ENCODE assay signal across 13 mouse cellular contexts in the genomic region with DNA sequence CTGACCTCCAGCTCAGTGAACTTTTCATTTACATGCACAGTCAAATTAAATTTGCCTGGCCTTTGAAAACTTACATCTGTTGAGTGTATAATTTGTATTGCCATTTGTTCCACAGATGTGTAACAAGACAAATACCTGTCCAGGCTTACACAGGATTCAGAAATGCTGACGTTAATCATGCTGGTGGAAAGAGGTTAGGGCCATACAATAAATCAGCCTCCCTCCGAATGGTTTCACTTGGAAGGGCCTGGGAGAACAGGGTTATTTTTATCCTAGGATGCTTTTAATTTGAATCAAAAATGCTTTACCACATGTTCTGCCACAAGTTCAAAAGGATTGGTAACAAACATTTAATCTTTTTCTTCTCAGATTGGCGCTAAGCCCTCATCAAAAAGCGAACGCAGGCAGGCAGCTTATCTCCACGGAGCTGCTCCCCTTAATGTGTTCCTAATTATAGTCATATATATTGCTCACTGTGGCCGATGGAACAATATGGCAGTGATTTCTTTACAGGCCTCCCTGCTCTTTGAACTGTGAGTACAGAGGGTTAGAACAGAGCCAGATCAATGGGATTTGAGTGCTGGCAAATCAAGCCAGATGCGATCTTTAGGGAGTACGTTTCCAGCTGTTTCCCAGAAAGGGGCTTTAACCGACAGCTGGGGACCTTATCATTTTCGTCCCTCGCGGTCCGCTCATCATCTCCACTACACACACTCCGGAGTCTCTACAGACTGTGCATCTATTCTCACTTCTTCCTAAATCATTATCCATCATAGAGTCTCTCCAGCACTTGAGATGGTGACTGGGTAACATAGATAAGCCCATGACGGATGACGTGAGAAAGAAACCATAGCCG.
DNase-seq lines count a peak whose midpoint lies in the region; ATAC-seq and TF ChIP-seq lines count a peak whose summit lies in the region.
"Had no signal": no experiment of that assay in that cellular context is flagged by ENCODE, and none has a peak within 500 bp of the region (broad histone marks: within the 10 kb centered on the region; RNA-seq: fewer than 3 reads in every experiment).

No protein-coding gene starts in this region.

- H3K27ac ChIP-seq in heart, embryonic 10.5 days, result 0 out of 2 replicates have a peak overlapping the region, but pooled peaks have one; percentile 7
- no peak overlapping the region for H3K27ac ChIP-seq in lung, postnatal 0 days (ENCODE audit: low read length)
- 0 out of 2 replicates have a peak overlapping the region, but pooled peaks have one; percentile 26 for H3K27ac ChIP-seq in hindbrain, embryonic 14.5 days
- no peak overlapping the region for H3K27ac ChIP-seq in neural tube, embryonic 13.5 days (replicated peaks)

- no peak for DNase-seq in heart, embryonic 10.5 days (ENCODE audit: low spot score)
- DNase-seq in heart, postnatal 10 days, result no peak
- DNase-seq in lung, postnatal 0 days (ENCODE audit: low spot score), result no peak
- DNase-seq in lung, postnatal 4 days, result no peak
- no peak for DNase-seq in hindbrain, embryonic 14.5 days (ENCODE audit: low spot score)
- DNase-seq in thymus, postnatal 25 days, result no peak
- DNase-seq in left cerebral cortex, postnatal 10 days (ENCODE audit: extremely low spot score in 1 of 2, low spot score in 2 of 2), result no peak
- DNase-seq: adrenal gland, adult 8-10 months; cerebellum, adult 8-10 months; kidney, adult 9 months; lung, postnatal 10 days; right cerebral cortex, postnatal 4 days had no signal

- H3K9ac ChIP-seq in lung, postnatal 0 days (replicated peaks; ENCODE audit: low read depth), result no peak overlapping the region
- H3K9ac ChIP-seq in hindbrain, embryonic 14.5 days, result no peak overlapping the region
- H3K9ac ChIP-seq in neural tube, embryonic 13.5 days, result no peak overlapping the region

- no peaks in the 10 kb centered on the region for H3K27me3 ChIP-seq in heart, embryonic 10.5 days (ENCODE audit: insufficient read depth, poor library complexity, severe bottlenecking)
- H3K27me3 ChIP-seq in lung, postnatal 0 days (replicated peaks; ENCODE audit: insufficient read depth, low read length), result no peaks in the 10 kb centered on the region
- H3K27me3 ChIP-seq in hindbrain, embryonic 14.5 days (ENCODE audit: control insufficient read depth, insufficient read depth, low read length), result no peaks in the 10 kb centered on the region
- H3K27me3 ChIP-seq in neural tube, embryonic 13.5 days, result no peaks in the 10 kb centered on the region

- no peak for TF ChIP-seq EP300 in lung, postnatal 0 days (IDR thresholded peaks at IDR 0.05)

- H3K9me3 ChIP-seq in heart, embryonic 10.5 days, result no peaks in the 10 kb centered on the region
- H3K9me3 ChIP-seq in lung, postnatal 0 days (ENCODE audit: low read length), result no peaks in the 10 kb centered on the region
- no peaks in the 10 kb centered on the region for H3K9me3 ChIP-seq in hindbrain, embryonic 14.5 days (ENCODE audit: control insufficient read depth, low read length)
- H3K9me3 ChIP-seq in neural tube, embryonic 13.5 days, result no peaks in the 10 kb centered on the region

- no peak for ATAC-seq in lung, postnatal 0 days
- peak; percentile 69 for ATAC-seq in hindbrain, embryonic 14.5 days (ENCODE audit: low FRiP score)
- ATAC-seq in neural tube, embryonic 13.5 days (ENCODE audit: low read depth), result peak; percentile 76

- no peak for TF ChIP-seq CTCF in lung, postnatal 0 days (IDR thresholded peaks at IDR 0.05)

- peak overlapping the region; percentile 28 for H3K4me3 ChIP-seq in heart, embryonic 10.5 days
- no peak overlapping the region for H3K4me3 ChIP-seq in lung, postnatal 0 days (ENCODE audit: low read depth, low read length)
- no peak overlapping the region for H3K4me3 ChIP-seq in hindbrain, embryonic 14.5 days (replicated peaks; ENCODE audit: low read length)
- H3K4me3 ChIP-seq in neural tube, embryonic 13.5 days, result no peak overlapping the region

- H3K36me3 ChIP-seq in heart, embryonic 10.5 days, result no peaks in the 10 kb centered on the region
- H3K36me3 ChIP-seq in lung, postnatal 0 days (ENCODE audit: insufficient read depth, low read length), result no peaks in the 10 kb centered on the region
- H3K36me3 ChIP-seq in hindbrain, embryonic 14.5 days (replicated peaks; ENCODE audit: control insufficient read depth, insufficient read depth), result no peaks in the 10 kb centered on the region
- H3K36me3 ChIP-seq in neural tube, embryonic 13.5 days, result no peaks in the 10 kb centered on the region

- intact Hi-C loops in heart, postnatal 10 days (cut with DNase I), result no loop called here
- intact Hi-C loops in left cerebral cortex, postnatal 10 days (cut with DNase I), result no loop called here

- WGBS in heart, embryonic 10.5 days, result 39% methylated on average over 18 of the region's 18 CpGs
- 55% methylated on average over 18 of the region's 18 CpGs for WGBS in lung, postnatal 0 days
- 54% methylated on average over 18 of the region's 18 CpGs for WGBS in hindbrain, embryonic 14.5 days
- WGBS in neural tube, embryonic 13.5 days, result 40% methylated on average over 18 of the region's 18 CpGs

- peaks cover 10% of the 10 kb centered on the region; the same call in 1 of the 2 replicates for H3K4me1 ChIP-seq in heart, embryonic 10.5 days
- no peaks in the 10 kb centered on the region for H3K4me1 ChIP-seq in lung, postnatal 0 days (ENCODE audit: insufficient read depth, low read depth, low read length)
- peaks cover 10% of the 10 kb centered on the region for H3K4me1 ChIP-seq in hindbrain, embryonic 14.5 days (replicated peaks; ENCODE audit: control insufficient read depth, insufficient read depth, low read length)
- peaks cover 14% of the 10 kb centered on the region for H3K4me1 ChIP-seq in neural tube, embryonic 13.5 days (replicated peaks)

- 0 out of 2 replicates have a peak overlapping the region, but pooled peaks have one; percentile 14 for H3K4me2 ChIP-seq in lung, postnatal 0 days (replicated peaks; ENCODE audit: low read depth, low read length)
- H3K4me2 ChIP-seq in hindbrain, embryonic 14.5 days (replicated peaks), result 0 out of 2 replicates have a peak overlapping the region, but pooled peaks have one; percentile 11
- H3K4me2 ChIP-seq in neural tube, embryonic 13.5 days, result peak overlapping the region; percentile 11; the same call in 1 of the 2 replicates

Comparison
In these comparisons a context has a peak if more than half of its experiments do, and no peak if none do; other contexts are left out.
1. H3K27ac ChIP-seq: peak in heart, embryonic 10.5 days (single experiment) and hindbrain, embryonic 14.5 days (single experiment); none in lung, postnatal 0 days (single experiment) and neural tube, embryonic 13.5 days (single experiment).
2. Peak in every context shown above with its lines, with median percentiles within 50 percentile points of each other: H3K4me2 ChIP-seq.